Mouse (Mus musculus): ENCODE measurements at regions not wholly inside any gene's neighbourhood (a gene's known extent, or its start where the extent isn't known, plus 50 kb on each side); places are given as distances from the start of the nearest gene placed in this dataset.

DNA sequence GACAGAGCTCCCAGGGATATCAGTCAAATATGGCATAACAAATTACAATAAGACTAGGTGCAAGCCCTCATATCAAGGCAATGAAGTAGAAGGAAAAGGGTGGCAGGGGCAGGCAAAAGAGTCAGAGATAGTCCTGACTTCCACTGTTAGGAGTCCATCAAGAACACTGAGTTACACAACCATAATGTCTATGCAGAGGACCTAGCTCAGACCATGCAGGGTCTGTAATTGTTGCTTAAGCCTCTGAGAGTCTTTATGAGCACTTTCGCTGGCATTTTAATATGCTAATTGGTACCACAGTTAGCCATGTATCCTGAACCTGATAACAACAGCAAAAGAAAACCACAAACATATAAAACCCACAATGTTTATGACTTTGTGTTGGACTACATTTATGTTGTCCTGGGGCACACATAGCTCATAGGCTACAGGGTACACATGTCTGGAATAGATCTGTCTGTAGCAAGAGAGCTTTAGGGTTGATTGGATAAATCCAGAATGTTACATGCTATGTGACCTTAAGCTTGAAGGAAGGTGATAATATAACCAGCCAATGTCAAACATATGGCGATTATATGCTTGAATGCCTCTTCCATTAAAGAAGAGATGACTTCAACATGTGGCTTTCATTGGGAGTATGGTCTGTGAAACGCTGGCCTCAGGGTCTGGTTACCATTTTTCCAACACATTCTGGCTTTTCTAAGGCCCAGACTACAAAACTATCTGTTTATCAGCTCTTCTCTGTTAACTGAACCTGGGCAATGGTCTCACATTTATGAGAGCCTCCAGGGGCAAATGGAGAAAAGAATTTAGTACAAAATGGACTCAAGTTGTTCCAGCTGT is 836.6 kb downstream of the Gm9195 start:
- no peak overlapping the region for H3K4me3 ChIP-seq (ENCODE audit: low read depth, low read length)
- WGBS, result 84% methylated on average over 3 of the region's 3 CpGs
- no peak overlapping the region for H3K9ac ChIP-seq
- H3K27ac ChIP-seq (ENCODE audit: low read depth), result no peak overlapping the region
- TF ChIP-seq CTCF (IDR thresholded peaks at IDR 0.05; ENCODE audit: low read depth), result no peak
- no peaks in the 10 kb centered on the region for H3K9me3 ChIP-seq (ENCODE audit: low read depth, low read length)
- ATAC-seq (ENCODE audit: insufficient read depth) (no peak), DNase-seq (no peak)
- H3K4me2 ChIP-seq, result no peak overlapping the region
- no peaks in the 10 kb centered on the region for H3K4me1 ChIP-seq (ENCODE audit: insufficient read depth)
- no peaks in the 10 kb centered on the region for H3K27me3 ChIP-seq (ENCODE audit: insufficient read depth, low read length)
- H3K36me3 ChIP-seq (ENCODE audit: insufficient read depth), result no peaks in the 10 kb centered on the region

DNA sequence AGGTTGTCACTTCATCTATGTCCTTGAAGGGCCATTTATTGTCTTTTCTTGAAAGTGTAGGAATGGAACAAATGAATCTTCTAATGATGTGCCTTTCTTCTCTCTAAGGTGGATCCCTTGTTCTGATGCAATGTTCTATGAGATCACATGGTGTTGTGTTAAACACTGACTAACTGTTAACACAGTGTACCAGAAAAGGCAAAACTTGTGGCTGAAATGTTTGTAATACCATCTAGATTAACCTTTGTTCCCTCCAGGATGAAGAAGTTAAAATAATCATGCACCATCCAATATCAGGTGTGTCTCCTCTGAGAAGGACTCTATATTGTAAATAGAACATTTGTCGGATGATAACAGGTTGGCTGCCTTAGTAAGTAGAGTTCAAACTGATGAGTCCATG is 849.1 kb downstream of the Gm9195 start:
- H3K27ac ChIP-seq (ENCODE audit: low read depth), result no peak overlapping the region
- DNase-seq, result no peak
- H3K27me3 ChIP-seq (ENCODE audit: insufficient read depth, low read length), result no peaks in the 10 kb centered on the region
- no peak overlapping the region for H3K4me3 ChIP-seq (ENCODE audit: low read depth, low read length)
- H3K9ac ChIP-seq, result no peak overlapping the region
- ATAC-seq (ENCODE audit: insufficient read depth), result no peak
- no peak overlapping the region for H3K4me2 ChIP-seq
- no peaks in the 10 kb centered on the region for H3K4me1 ChIP-seq (ENCODE audit: insufficient read depth)
- no peaks in the 10 kb centered on the region for H3K36me3 ChIP-seq (ENCODE audit: insufficient read depth)
- TF ChIP-seq CTCF (IDR thresholded peaks at IDR 0.05; ENCODE audit: low read depth), result no peak
- WGBS, result 75% methylated on average over 1 of the region's 1 CpGs
- H3K9me3 ChIP-seq (ENCODE audit: low read depth, low read length), result no peaks in the 10 kb centered on the region

DNA sequence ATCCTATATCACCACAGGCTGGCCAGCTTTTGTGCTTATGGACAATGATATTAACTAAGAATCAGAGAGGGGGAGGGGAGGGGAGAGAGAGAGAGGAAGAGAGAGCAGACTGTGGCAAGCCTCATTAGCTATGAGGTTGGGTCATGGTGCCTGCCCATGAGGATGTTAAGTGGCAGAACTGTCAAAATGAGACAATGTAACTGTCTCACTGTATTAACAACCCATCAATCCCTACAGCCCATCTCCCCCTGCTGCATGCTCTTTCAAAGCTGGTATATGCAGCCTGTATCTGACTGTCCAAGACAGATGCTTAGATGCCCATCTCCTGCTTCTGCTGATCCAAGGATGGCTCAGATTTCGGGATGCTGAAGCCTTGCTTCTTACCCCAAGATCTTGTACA is 852.6 kb downstream of the Gm9195 start:
- Histone ChIP-seq H3K4me1 (ENCODE audit: insufficient read depth) (no peaks in the 10 kb centered on the region), H3K27me3 (ENCODE audit: insufficient read depth, low read length) (no peaks in the 10 kb centered on the region), H3K4me3 (ENCODE audit: low read depth, low read length) (no peak overlapping the region), H3K9ac (no peak overlapping the region), H3K9me3 (ENCODE audit: low read depth, low read length) (no peaks in the 10 kb centered on the region), H3K36me3 (ENCODE audit: insufficient read depth) (no peaks in the 10 kb centered on the region), H3K27ac (ENCODE audit: low read depth) (no peak overlapping the region), H3K4me2 (no peak overlapping the region)
- TF ChIP-seq CTCF (IDR thresholded peaks at IDR 0.05; ENCODE audit: low read depth), result no peak
- 79% methylated on average over 1 of the region's 1 CpGs for WGBS
- DNase-seq, result no peak
- ATAC-seq (ENCODE audit: insufficient read depth), result no peak

- H3K36me3 ChIP-seq (ENCODE audit: insufficient read depth), result no peaks in the 10 kb centered on the region
- DNase-seq (no peak), ATAC-seq (ENCODE audit: insufficient read depth) (no peak)
- H3K4me2 ChIP-seq, result no peak overlapping the region
- no peak for TF ChIP-seq CTCF (IDR thresholded peaks at IDR 0.05; ENCODE audit: low read depth)
- no peaks in the 10 kb centered on the region for H3K27me3 ChIP-seq (ENCODE audit: insufficient read depth, low read length)
- H3K4me1 ChIP-seq (ENCODE audit: insufficient read depth), result no peaks in the 10 kb centered on the region
- no peak overlapping the region for H3K27ac ChIP-seq (ENCODE audit: low read depth)
- 90% methylated on average over 1 of the region's 1 CpGs for WGBS
- H3K9ac ChIP-seq, result no peak overlapping the region
- no peaks in the 10 kb centered on the region for H3K9me3 ChIP-seq (ENCODE audit: low read depth, low read length)
- no peak overlapping the region for H3K4me3 ChIP-seq (ENCODE audit: low read depth, low read length)
Measured at GRCm38 (mm10) chr14:71635091-71635490, 856.5 kb downstream of the Gm9195 start.

GRCm38 (mm10) chr14:71609698-71610301 is 881.8 kb downstream of the Gm9195 start:
- 65% methylated on average over 4 of the region's 4 CpGs for WGBS
- DNase-seq, result no peak

DNA sequence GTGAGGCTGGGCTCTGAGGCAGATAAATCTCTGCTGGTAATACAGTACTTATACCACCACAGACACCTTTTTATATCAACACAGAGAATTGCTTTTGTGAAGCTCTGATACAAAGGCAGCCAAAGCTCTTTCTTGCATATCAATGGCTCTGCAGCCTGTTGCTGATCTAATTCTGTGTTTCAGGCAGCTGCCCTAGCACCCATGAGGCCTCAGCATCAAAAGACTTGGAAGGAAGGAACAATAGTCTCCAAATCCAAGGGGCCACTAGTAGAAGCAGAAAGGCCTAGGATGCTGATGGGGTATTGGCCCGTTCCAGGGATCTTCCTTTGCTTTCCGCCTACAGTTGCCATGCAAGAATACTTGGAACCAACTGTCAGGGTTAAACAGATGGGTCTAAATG is 887.9 kb downstream of the Gm9195 start:
- ATAC-seq (ENCODE audit: insufficient read depth), result no peak

More at GRCm38 (mm10) chr14:71609698-71610301, 881.8 kb downstream of the Gm9195 start:
- no peaks in the 10 kb centered on the region for H3K9me3 ChIP-seq (ENCODE audit: low read depth, low read length)
- H3K36me3 ChIP-seq (ENCODE audit: insufficient read depth), result no peaks in the 10 kb centered on the region
- H3K9ac ChIP-seq, result no peak overlapping the region
- no peak overlapping the region for H3K4me2 ChIP-seq
- no peak overlapping the region for H3K4me3 ChIP-seq (ENCODE audit: low read depth, low read length)
- H3K4me1 ChIP-seq (ENCODE audit: insufficient read depth), result no peaks in the 10 kb centered on the region
- no peaks in the 10 kb centered on the region for H3K27me3 ChIP-seq (ENCODE audit: insufficient read depth, low read length)
- ATAC-seq (ENCODE audit: insufficient read depth), result no peak
- H3K27ac ChIP-seq (ENCODE audit: low read depth), result no peak overlapping the region
- TF ChIP-seq CTCF (IDR thresholded peaks at IDR 0.05; ENCODE audit: low read depth), result no peak

DNA sequence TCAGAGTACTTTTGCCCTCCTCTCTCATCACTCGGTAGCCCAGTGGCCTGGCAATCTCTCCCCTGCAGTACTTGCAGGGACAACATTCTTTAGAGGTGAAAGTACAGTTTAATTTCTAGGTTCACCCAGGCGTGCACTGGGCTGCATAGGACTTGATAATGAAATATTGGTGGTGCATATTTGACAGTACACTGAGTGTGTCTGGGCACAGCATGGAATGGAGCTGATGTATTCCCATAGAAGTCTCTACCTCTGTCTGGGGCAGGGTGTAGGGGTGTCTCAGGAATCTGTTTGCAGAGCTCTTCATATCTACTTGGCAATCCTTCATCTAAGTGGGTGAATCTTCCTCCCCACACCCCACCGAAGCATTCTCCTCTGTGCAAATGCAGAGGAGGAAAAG is 893.8 kb downstream of the Gm9195 start:
- Histone ChIP-seq H3K4me2 (no peak overlapping the region), H3K27ac (ENCODE audit: low read depth) (no peak overlapping the region), H3K4me3 (ENCODE audit: low read depth, low read length) (no peak overlapping the region), H3K27me3 (ENCODE audit: insufficient read depth, low read length) (no peaks in the 10 kb centered on the region), H3K36me3 (ENCODE audit: insufficient read depth) (no peaks in the 10 kb centered on the region), H3K4me1 (ENCODE audit: insufficient read depth) (no peaks in the 10 kb centered on the region), H3K9me3 (ENCODE audit: low read depth, low read length) (no peaks in the 10 kb centered on the region), H3K9ac (no peak overlapping the region)
- ATAC-seq (ENCODE audit: insufficient read depth) (no peak), DNase-seq (no peak)
- WGBS, result 49% methylated on average over 3 of the region's 3 CpGs
- no peak for TF ChIP-seq CTCF (IDR thresholded peaks at IDR 0.05; ENCODE audit: low read depth)

More for the DNA sequence above, 887.9 kb downstream of the Gm9195 start:
- Histone ChIP-seq H3K27me3 (ENCODE audit: insufficient read depth, low read length) (no peaks in the 10 kb centered on the region), H3K9ac (no peak overlapping the region), H3K27ac (ENCODE audit: low read depth) (no peak overlapping the region), H3K4me2 (no peak overlapping the region), H3K4me1 (ENCODE audit: insufficient read depth) (no peaks in the 10 kb centered on the region), H3K4me3 (ENCODE audit: low read depth, low read length) (no peak overlapping the region), H3K9me3 (ENCODE audit: low read depth, low read length) (no peaks in the 10 kb centered on the region), H3K36me3 (ENCODE audit: insufficient read depth) (no peaks in the 10 kb centered on the region)
- no peak for DNase-seq
- 81% methylated on average over 2 of the region's 2 CpGs for WGBS
- TF ChIP-seq CTCF (IDR thresholded peaks at IDR 0.05; ENCODE audit: low read depth), result no peak
